Mouse (Mus musculus) thymus, postnatal 0 days (tissue): Measurements from ENCODE around the gene Pip4k2c. TPM values are rescaled to one million over a fixed set of nuclear protein-coding genes. Genes with fewer than 3 reads are reported as not detected.

ENCODE experiments used
- DNase-seq: peaks from one replicate; pipeline ENCODE4 v3.0.0-alpha.2; 2015; ENCODE audit warnings: low spot score
- polyA plus RNA-seq: library from polyadenylated mRNA; unstranded; fragments of >200 nt; fragmentation: Nextera tagmentation; extraction: Ambion mirVana; gene quantifications from 2 replicates; pipeline ENCODE4 v1.2.1, GENCODE M21; 2015

The Pip4k2c gene
- polyA plus RNA-seq, result 24.1 and 24.4 TPM in 2 replicates

- peak; percentile 91 for DNase-seq
These were observed at the start of gene Pip4k2c for GRCm38 (mm10) chr10:127211414-127211854. TSS of gene Pip4k2c (minus strand) at chr10:127211585.

- DNase-seq, result no peak
These were observed 47.1 kb upstream of the Pip4k2c start for GRCm38 (mm10) chr10:127258489-127258888.

GRCm38 (mm10) chr10:127257790-127258189, 46.4 kb upstream of the Pip4k2c start:
- no peak for DNase-seq

GRCm38 (mm10) chr10:127255625-127256345, 44.4 kb upstream of the Pip4k2c start:
- no peak for DNase-seq

GRCm38 (mm10) chr10:127250810-127251209, 39.4 kb upstream of the Pip4k2c start:
- no peak for DNase-seq

GRCm38 (mm10) chr10:127238241-127238824, 26.9 kb upstream of the Pip4k2c start:
- DNase-seq, result no peak

- DNase-seq, result no peak
These were observed 25.2 kb upstream of the Pip4k2c start for GRCm38 (mm10) chr10:127236541-127236940.

- peak; percentile 29 for DNase-seq
These were observed 21.8 kb upstream of the Pip4k2c start for GRCm38 (mm10) chr10:127233141-127233540.

GRCm38 (mm10) chr10:127231741-127232140, 20.4 kb upstream of the Pip4k2c start:
- no peak for DNase-seq

GRCm38 (mm10) chr10:127230693-127231092, 19.3 kb upstream of the Pip4k2c start:
- peak; percentile 28 for DNase-seq

GRCm38 (mm10) chr10:127228897-127229296, 17.5 kb upstream of the Pip4k2c start:
- peak; percentile 62 for DNase-seq

GRCm38 (mm10) chr10:127227163-127227562, 15.8 kb upstream of the Pip4k2c start:
- no peak for DNase-seq

- DNase-seq, result no peak
These were observed 15.0 kb upstream of the Pip4k2c start for GRCm38 (mm10) chr10:127226318-127226895.

GRCm38 (mm10) chr10:127225732-127226131, 14.3 kb upstream of the Pip4k2c start:
- peak; percentile 46 for DNase-seq

- DNase-seq, result no peak
These were observed 13.8 kb upstream of the Pip4k2c start for GRCm38 (mm10) chr10:127225213-127225612.

GRCm38 (mm10) chr10:127218339-127218738, 7.0 kb upstream of the Pip4k2c start:
- no peak for DNase-seq

- DNase-seq, result no peak
These were observed 5.8 kb upstream of the Pip4k2c start for GRCm38 (mm10) chr10:127217177-127217576.

- no peak for DNase-seq
These were observed 5.1 kb upstream of the Pip4k2c start for GRCm38 (mm10) chr10:127216456-127216855.

GRCm38 (mm10) chr10:127214422-127214803, 3.0 kb upstream of the Pip4k2c start:
- DNase-seq, result no peak

- DNase-seq, result no peak
These were observed 2.5 kb upstream of the Pip4k2c start for GRCm38 (mm10) chr10:127213704-127214421.

- DNase-seq, result no peak
These were observed 1.9 kb upstream of the Pip4k2c start for GRCm38 (mm10) chr10:127213272-127213671.

- DNase-seq, result no peak
These were observed 402 bp downstream of the Pip4k2c start for GRCm38 (mm10) chr10:127210961-127211405.
